Mouse (Mus musculus): ENCODE measurements around the gene Slc35a5. TPM values are rescaled to one million over a fixed set of nuclear protein-coding genes. Genes with fewer than 3 reads are reported as not detected.

Slc35a5 gene
- total RNA-seq, 2 experiments from 2014 or later: 3.6 to 3.8 TPM

DNA sequence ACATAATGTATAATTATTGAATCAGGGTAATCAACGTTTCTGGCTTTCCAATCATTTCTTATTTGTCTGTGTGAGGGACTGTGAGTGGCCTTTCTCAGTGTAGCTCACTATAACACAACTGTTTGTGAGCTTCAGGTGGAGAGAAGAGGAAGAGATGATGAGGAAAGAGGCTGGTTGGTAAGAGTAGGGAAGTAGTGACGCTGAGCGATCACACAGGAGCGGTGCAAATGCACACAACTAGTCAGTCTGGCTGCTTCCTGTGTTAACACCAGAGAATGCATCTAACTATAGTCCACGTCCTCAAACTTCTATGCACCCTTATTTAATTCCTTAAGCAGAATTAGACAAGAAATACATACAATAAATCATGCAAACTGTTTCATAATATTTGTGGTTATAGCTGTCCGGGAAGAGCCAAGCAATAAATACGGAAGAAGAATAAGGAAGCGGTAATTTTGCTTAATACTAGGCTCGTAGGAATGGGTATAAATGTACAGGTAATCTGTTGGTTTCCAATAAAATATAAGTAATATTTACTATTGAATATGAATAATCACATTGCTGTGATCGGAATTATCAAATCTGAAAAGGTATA is 9.9 kb downstream of the Slc35a5 start:
- no peak for DNase-seq
- intact Hi-C loops (cut with DNase I): no loop called here
- H3K27ac ChIP-seq: no peak overlapping the region
- TF ChIP-seq CTCF (IDR thresholded peaks at IDR 0.05): no peak
- H3K4me3 ChIP-seq: no peak overlapping the region

- Histone ChIP-seq H3K27ac (no peak overlapping the region), H3K4me3 (no peak overlapping the region)
- intact Hi-C loops (cut with DNase I): no loop called here
- DNase-seq: no peak
- TF ChIP-seq CTCF (IDR thresholded peaks at IDR 0.05): no peak
Observed at GRCm38 (mm10) chr16:45145119-45145518, 13.4 kb downstream of the Slc35a5 start.

DNA sequence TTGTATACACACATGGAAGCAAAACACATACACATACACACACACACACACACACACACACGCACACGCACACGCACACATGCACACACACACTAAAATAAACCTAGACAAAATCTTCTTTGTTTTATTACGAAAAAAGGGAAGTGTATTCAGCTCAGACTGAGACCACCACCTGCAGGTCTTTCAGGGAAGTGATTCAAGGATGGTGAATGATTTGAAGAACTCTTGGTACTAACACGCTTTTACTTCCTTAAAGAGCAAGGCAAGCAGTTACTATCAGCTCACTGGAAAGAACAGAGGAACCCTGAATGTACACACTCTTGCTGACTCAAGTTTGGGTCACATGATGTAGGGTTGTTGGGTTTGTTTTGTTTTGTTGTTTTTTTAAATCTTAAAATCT is 15.9 kb downstream of the Slc35a5 start:
- intact Hi-C loops (cut with DNase I): no loop called here
- no peak for DNase-seq
- H3K27ac ChIP-seq: no peak overlapping the region
- peak; percentile 23; the same call in 1 of the 2 replicates for TF ChIP-seq CTCF (IDR thresholded peaks at IDR 0.05)
- H3K4me3 ChIP-seq: no peak overlapping the region

GRCm38 (mm10) chr16:45141711-45142110 is 16.8 kb downstream of the Slc35a5 start:
- no peak for DNase-seq
- peak; percentile 25; the same call in 1 of the 2 replicates for TF ChIP-seq CTCF (IDR thresholded peaks at IDR 0.05)
- Histone ChIP-seq H3K4me3 (no peak overlapping the region), H3K27ac (no peak overlapping the region)
- intact Hi-C loops (cut with DNase I): no loop called here

DNA sequence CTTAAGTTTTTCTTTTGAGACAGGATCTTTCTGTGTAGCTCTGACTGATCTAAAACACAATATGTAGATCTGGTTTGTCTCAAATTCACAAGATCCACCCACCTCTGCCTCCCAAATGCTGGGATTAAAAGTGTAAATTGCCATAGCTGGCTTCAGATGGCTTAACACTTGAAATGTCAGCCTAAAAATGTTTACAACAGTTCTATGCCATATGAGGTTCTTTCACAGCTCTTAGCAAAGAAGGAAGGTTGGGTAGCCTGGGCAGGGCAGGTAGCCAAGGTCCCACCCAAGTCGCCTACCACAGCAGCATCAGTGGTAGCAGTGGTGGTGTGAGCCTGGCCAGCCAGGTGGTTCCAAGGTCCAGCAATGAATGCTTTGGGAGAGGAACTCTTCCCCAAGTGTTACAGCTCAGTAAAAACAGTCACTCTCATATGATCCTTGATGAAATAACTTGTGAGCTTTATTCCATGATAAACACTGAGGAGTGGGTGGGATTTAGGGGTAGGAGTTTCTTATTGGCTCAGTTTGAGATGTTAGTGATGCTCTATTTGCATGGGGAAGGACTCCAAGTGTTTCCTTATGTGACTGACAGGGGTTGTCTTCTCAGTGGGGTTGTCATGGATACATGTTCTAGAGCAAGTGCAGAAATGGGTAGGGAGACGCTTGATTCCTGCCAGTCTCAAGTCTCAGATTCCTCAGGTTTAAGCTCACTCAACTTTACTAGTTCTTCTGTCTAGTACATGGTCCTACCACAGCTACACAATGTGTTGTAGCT is 30.4 kb downstream of the Slc35a5 start:
- TF ChIP-seq CTCF (IDR thresholded peaks at IDR 0.05): no peak
- no peak for DNase-seq
- H3K4me3 ChIP-seq: no peak overlapping the region
- H3K27ac ChIP-seq: no peak overlapping the region
- intact Hi-C loops (cut with DNase I): loop anchor here (10.0 kb wide), 1 partner anchor 363 kb away; the partner anchor contains the start of gene Cd200r1

GRCm38 (mm10) chr16:45124230-45125203 is 34.0 kb downstream of the Slc35a5 start:
- no peak for DNase-seq
- Histone ChIP-seq H3K27ac (no peak overlapping the region), H3K4me3 (no peak overlapping the region)
- intact Hi-C loops (cut with DNase I): loop anchor here (10.0 kb wide), 1 partner anchor 360 kb away; the partner anchor contains the start of gene Cd200r1
- no peak for TF ChIP-seq CTCF (IDR thresholded peaks at IDR 0.05)

DNA sequence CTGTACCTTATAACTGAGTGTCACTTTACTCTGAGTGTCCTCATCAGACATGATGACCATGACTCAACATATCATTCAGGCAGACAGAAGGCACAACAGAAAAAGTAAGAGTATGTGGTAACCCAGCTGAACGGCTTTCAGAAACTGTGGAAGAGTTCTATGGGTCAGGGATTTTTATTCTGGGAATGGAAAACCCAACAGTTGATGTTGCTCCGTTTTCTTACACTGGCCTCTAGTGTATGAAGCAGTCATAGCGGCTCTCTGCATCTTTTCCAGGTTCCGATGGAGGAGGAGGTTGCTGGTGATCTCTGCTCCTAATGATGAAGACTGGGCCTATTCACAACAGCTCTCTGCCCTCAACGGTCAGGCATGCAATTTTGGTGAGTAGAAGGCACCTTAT is 35.9 kb downstream of the Slc35a5 start:
- intact Hi-C loops (cut with DNase I): loop anchor here (10.0 kb wide), 1 partner anchor 358 kb away; the partner anchor contains the start of gene Cd200r1
- DNase-seq: no peak
- peak; percentile 64 for TF ChIP-seq CTCF (IDR thresholded peaks at IDR 0.05)
- no peak overlapping the region for H3K4me3 ChIP-seq
- H3K27ac ChIP-seq: peak overlapping the region; percentile 58

- peak overlapping the region; percentile 58 for H3K27ac ChIP-seq
- DNase-seq: peak; percentile 80
- intact Hi-C loops (cut with DNase I): loop anchor here (10.0 kb wide), 1 partner anchor 356 kb away; the partner anchor contains the start of gene Cd200r1
- no peak for TF ChIP-seq CTCF (IDR thresholded peaks at IDR 0.05)
- H3K4me3 ChIP-seq: no peak overlapping the region
Observed at GRCm38 (mm10) chr16:45120844-45121425, 37.6 kb downstream of the Slc35a5 start.

DNA sequence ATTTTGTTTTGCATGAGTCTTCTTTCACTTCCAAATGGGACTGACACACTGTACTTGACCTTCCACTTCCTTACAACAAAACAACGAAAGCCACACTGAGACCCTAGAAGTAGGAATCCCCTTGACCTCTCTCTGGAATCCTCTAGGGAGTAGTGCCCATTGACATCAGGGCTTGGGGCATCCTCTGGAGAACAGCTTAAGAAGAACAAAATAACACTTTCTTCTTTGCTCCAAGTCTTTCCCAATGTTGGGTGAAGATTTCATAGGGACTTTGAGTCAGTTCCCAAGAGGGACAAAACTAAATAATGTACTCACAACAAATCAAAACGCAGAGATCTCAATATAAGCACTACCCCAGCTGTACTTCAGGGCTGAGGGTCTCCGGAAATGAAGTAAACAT is 39.7 kb downstream of the Slc35a5 start:
- Histone ChIP-seq H3K4me3 (no peak overlapping the region), H3K27ac (no peak overlapping the region)
- no peak for TF ChIP-seq CTCF (IDR thresholded peaks at IDR 0.05)
- DNase-seq: no peak
- intact Hi-C loops (cut with DNase I): no loop called here

DNA sequence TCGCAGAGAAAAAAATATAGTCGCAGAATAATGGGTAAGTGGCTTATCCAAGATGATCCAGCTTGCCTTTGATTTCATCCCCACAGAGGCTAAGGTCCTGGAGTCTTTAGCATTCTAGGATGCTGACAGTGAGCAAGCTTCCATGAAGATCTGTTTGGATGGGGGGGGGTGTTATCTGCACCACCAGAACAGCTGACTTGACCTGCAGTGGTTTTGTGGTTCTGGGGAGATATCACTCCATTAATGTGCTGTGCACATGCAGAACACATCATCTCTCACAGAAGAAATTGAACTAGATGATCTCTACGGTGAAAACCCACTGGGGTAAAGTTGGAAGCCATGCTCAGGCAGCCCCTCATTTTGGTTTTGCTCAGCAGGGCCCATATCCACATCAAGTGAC is 41.3 kb downstream of the Slc35a5 start:
- DNase-seq: no peak
- no peak overlapping the region for H3K27ac ChIP-seq
- H3K4me3 ChIP-seq: no peak overlapping the region
- intact Hi-C loops (cut with DNase I): no loop called here
- TF ChIP-seq CTCF (IDR thresholded peaks at IDR 0.05): no peak

DNA sequence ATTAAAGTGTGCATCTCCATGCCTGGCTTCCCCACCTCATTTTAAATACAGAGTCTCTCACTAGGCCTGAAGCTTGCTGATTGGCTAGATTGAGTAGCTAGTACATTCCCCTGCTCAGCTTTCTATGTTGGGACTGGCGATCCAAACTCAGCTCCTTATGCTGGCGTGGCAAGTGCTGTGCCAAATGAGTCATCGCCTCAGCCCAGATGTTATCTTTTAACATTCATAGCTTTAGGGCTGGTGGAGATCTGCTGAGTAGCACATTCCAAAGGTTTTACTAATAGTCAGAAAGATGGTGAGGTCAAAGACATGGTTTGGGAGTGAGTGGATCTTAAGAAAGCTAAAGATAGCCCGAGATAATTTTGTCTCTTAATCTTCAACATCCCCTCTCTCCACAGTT is 48.0 kb downstream of the Slc35a5 start:
- Histone ChIP-seq H3K27ac (peak overlapping the region; percentile 12), H3K4me3 (no peak overlapping the region)
- intact Hi-C loops (cut with DNase I): no loop called here
- TF ChIP-seq CTCF (IDR thresholded peaks at IDR 0.05): no peak
- DNase-seq: peak; percentile 77
